Mouse (Mus musculus) gastrocnemius, adult 8-10 months (tissue): Measurements from ENCODE around the gene Zfp689. TPM values are rescaled to one million over a fixed set of nuclear protein-coding genes. Genes with fewer than 3 reads are reported as not detected.
"Not testable (repeated sequence)": the region's sequence is repeated elsewhere in the genome, so short reads cannot be mapped to it uniquely, and the experiment has no call there.

Experiments
- DNase-seq, 2 experiments: peaks; one replicate each; pipeline ENCODE4 v3.0.0; 2022; ENCODE audit warnings: low spot score in 2 of 2
- microRNA-seq: library from miRNA; unstranded; fragments of <30 nt; microRNA quantifications from one replicate; pipeline ENCODE4 v1.2.0, GENCODE M21; 2022
- total RNA-seq, 4 experiments: library from RNA; stranded (reverse); gene quantifications; 2 replicates each; pipeline ENCODE4 v1.2.4; 2022

The Zfp689 gene
- total RNA-seq, 4 experiments from 2014 or later: 0.88 to 1.3 (median 1.2) TPM

DNA sequence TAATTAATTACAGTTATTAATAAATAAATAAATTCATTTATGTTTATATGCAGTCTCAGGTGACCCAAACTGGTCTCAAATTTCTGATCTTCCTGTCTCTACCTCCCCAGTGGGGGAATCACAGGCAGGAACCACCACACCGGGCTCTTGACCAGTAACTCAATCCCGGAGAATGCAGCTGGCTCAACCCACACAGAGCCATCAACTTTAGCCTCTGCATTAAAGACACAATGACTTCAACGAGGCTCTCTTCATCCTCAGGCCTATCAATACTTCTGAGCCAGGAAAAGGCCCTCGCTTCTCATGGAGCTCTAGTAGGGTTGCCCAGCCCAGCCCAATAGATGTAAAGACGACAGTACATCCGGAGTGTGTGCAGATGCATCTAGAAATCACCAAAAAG, 44.9 kb downstream of the Zfp689 start:
- not testable (repeated sequence) for DNase-seq

DNA sequence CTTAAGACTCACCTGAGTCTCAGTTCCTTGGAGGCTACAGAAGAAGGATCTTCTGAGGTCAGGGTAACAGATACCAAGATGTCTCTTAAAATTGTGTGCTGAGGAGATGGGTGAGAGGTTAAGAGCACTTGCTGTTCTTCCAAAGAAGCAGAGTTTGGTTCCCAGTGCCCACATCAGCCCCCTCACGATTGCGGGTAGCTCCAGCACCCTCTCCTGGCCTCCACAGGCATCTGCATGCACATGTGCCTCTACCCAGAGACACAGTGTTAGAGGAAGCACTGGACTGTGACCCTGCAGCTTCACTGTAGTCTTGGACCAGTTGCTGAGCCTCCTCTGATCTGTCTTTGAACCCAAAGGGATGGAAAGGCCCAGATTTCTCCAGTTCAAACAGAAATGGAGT, 46.0 kb downstream of the Zfp689 start:
- DNase-seq: no peak

- no peak for DNase-seq
These were observed 48.6 kb downstream of the Zfp689 start for GRCm38 (mm10) chr7:127400355-127400754.

DNA sequence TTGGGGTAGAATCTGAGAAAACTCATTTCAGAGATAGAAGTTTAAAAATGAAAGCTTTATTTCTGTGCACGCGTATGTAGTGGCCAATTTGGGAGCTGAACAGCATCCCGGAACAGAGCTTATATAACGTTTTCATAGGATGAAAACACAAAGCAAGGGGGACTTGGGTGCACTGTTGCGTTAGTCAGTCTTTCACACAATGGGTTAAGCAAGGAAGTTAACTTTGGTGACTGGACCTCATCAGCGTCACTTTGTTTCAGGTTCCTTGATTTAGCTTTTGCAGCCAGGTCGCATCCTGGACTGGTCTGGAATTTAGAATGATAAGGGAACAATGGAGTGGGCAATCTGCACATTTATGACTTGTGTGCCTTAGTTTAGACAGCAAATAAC, 55.0 kb downstream of the Zfp689 start:
- no peak for DNase-seq

DNA sequence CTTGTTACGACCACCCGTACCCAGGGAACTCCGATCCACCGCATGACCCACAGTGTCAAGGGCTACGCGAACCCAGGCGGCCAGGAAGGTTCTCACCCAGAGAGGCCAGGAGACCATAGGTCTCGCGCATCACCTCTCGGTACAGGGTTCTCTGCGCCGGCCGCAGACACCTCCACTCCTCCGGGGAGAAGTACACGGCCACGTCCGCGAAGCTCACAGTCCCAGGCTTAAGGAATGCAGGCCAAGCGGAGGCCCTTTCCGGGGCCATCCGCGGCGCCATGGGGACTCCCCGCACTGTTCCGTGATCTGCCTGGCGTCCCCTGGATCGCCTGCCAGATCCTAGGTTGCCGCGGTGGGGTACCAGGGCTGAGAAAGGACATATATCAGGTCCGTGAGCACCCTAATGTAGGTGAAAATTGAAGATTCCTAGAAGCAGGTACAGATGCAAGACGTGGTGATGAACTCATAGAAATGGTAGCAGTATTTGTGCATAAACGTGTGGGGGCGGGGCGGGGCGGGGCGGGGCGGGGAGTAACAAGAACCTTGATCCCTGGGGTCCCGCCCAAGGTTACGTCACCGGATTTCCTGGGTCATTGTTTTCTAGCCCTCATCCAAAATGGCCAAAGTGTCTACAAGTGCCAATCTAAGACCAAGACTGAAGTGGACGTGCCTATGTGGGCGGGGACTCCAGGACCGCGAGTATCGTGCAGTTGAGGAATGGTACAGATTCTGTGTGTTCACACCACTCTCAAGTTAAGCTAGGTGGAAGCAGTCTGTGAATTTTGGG, 55.6 kb downstream of the Zfp689 start, which contains the start of gene E430018J23Rik:
E430018J23Rik (minus strand) TSS at position 473 of the 787 bp plus-strand sequence.
- DNase-seq: peak; percentile 96 to 98

GRCm38 (mm10) chr7:127392251-127392824, 56.6 kb downstream of the Zfp689 start:
- DNase-seq: no peak

Small RNAs within 50 kb of the gene (microRNA-seq; reads per million reads assigned to microRNA genes)
- gene Gm47278 (not detected), gene Mir7060 (not detected)

Other genes with a start within 250 kb of the Zfp689 start
- gene Tbc1d10b, start 240.7 kb downstream of the Zfp689 start, total RNA-seq: 10 to 100 TPM; 29.1 to 34.3 (median 32.1) TPM
- gene Mylpf, start 240.3 kb downstream of the Zfp689 start, total RNA-seq: over 10,000 TPM; 27,006 to 32,685 (median 27,393) TPM
- gene Zfp553, start 216.1 kb downstream of the Zfp689 start, total RNA-seq: 1 to 10 TPM; 4.2 to 5.5 (median 4.8) TPM
- gene Sept1, start 216.0 kb downstream of the Zfp689 start, total RNA-seq: 1 to 10 TPM; 1.0 to 2.8 (median 1.4) TPM
- 10 to 100 TPM; 13.7 to 21.0 (median 18.3) TPM for gene Zfp771, start 204.9 kb downstream of the Zfp689 start, total RNA-seq
- gene Dctpp1, start 188.4 kb downstream of the Zfp689 start, total RNA-seq: 10 to 100 TPM; 31.3 to 38.3 (median 33.9) TPM
- gene Sephs2, start 175.1 kb downstream of the Zfp689 start, total RNA-seq: 10 to 100 TPM; 38.1 to 45.4 (median 41.6) TPM
- gene Itgal, start 152.9 kb downstream of the Zfp689 start, total RNA-seq: under 1 TPM; 0.07 to 0.25 (median 0.17) TPM
- 10 to 100 TPM; 39.1 to 55.1 (median 41.1) TPM for gene Zfp768, start 103.6 kb downstream of the Zfp689 start, total RNA-seq
- gene Zfp747, start 73.1 kb downstream of the Zfp689 start, total RNA-seq: 1 to 10 TPM; 3.0 to 3.4 (median 3.1) TPM
- 1 to 10 TPM; 1.5 to 2.5 (median 2.1) TPM for gene 9130019O22Rik, start 62.0 kb downstream of the Zfp689 start, total RNA-seq
- 1 to 10 TPM; 1.6 to 2.2 (median 1.7) TPM for gene E430018J23Rik, start 55.5 kb downstream of the Zfp689 start, total RNA-seq
- gene Zfp764, start 42.3 kb downstream of the Zfp689 start, total RNA-seq: 1 to 10 TPM; 1.4 to 2.3 (median 1.9) TPM
- gene Zfp688, start 27.1 kb downstream of the Zfp689 start, total RNA-seq: 1 to 10 TPM; 1.3 to 3.4 (median 2.2) TPM
- gene Prr14, start 10.5 kb upstream of the Zfp689 start, total RNA-seq: 10 to 100 TPM; 14.8 to 18.4 (median 16.7) TPM
- 10 to 100 TPM; 21.9 to 29.3 (median 25.1) TPM for gene Fbrs, start 30.0 kb upstream of the Zfp689 start, total RNA-seq
- gene Srcap, start 62.8 kb upstream of the Zfp689 start, total RNA-seq: 10 to 100 TPM; 44.3 to 52.4 (median 48.6) TPM
- 1 to 10 TPM; 4.4 to 8.0 (median 5.5) TPM for gene Gm42715, start 70.4 kb upstream of the Zfp689 start, total RNA-seq
- gene Tmem265, start 112.2 kb upstream of the Zfp689 start, total RNA-seq: not detected
- 10 to 100 TPM in 1 of 4 experiments, 1 to 10 TPM in 3; 8.0 to 10.6 (median 8.4) TPM for gene Phkg2, start 124.2 kb upstream of the Zfp689 start, total RNA-seq
- 1 to 10 TPM; 2.0 to 2.6 (median 2.2) TPM for gene Ccdc189, start 139.4 kb upstream of the Zfp689 start, total RNA-seq
- gene Rnf40, start 139.6 kb upstream of the Zfp689 start, total RNA-seq: 10 to 100 TPM; 28.6 to 32.3 (median 30.6) TPM
- gene Zfp629, start 166.6 kb upstream of the Zfp689 start, total RNA-seq: 1 to 10 TPM; 6.8 to 7.8 (median 7.4) TPM